Mouse (Mus musculus) liver, postnatal 0 days (tissue): Measurements from ENCODE around the gene Ppfia3. TPM values are rescaled to one million over a fixed set of nuclear protein-coding genes. Genes with fewer than 3 reads are reported as not detected.

Experiments
- ATAC-seq: fragments of 200-750 bp; cut with Nextera tagmentation; 2 replicates; pipeline ENCODE4 v1.8.0; 2017; ENCODE audit warnings: mild to moderate bottlenecking, moderate library complexity
- DNase-seq: peaks from one replicate; pipeline ENCODE4 v3.0.0-alpha.2; 2016
- H3K27ac ChIP-seq: fragments of 300-500 bp; sonication (generic); 2 replicates; pipeline ENCODE4 v1.5.1; 2014; ENCODE audit warnings: antibody characterized with exemption, moderate library complexity, mild to moderate bottlenecking, low read depth
- H3K27me3 ChIP-seq: fragments of 300-500 bp; sonication (generic); 2 replicates; pipeline ENCODE4 v1.6.1; 2014; ENCODE audit warnings: low read length, control low read depth, mixed read lengths; ENCODE audit not compliant: insufficient read depth
- H3K36me3 ChIP-seq: fragments of 300-500 bp; sonication (generic); replicated peaks from 2 replicates; pipeline ENCODE4 v1.6.1; 2014; ENCODE audit warnings: mild to moderate bottlenecking, control low read depth, low read length, moderate library complexity, mixed read lengths; ENCODE audit not compliant: insufficient read depth
- H3K4me1 ChIP-seq: fragments of 300-500 bp; sonication (generic); 2 replicates; pipeline ENCODE4 v1.6.1; 2014; ENCODE audit warnings: antibody characterized with exemption, mild to moderate bottlenecking, control low read depth; ENCODE audit not compliant: insufficient read depth
- H3K4me2 ChIP-seq: fragments of 300-500 bp; sonication (generic); 2 replicates; pipeline ENCODE4 v1.6.1; 2014; ENCODE audit warnings: low read depth, mild to moderate bottlenecking, low read length, moderate library complexity, mixed read lengths
- H3K4me3 ChIP-seq: fragments of 300-500 bp; sonication (generic); 2 replicates; pipeline ENCODE4 v1.5.1; 2014; ENCODE audit warnings: low read depth, low read length
- H3K9ac ChIP-seq: fragments of 300-500 bp; sonication (generic); replicated peaks from 2 replicates; pipeline ENCODE4 v1.6.1; 2014; ENCODE audit warnings: mild to moderate bottlenecking, moderate library complexity
- H3K9me3 ChIP-seq: fragments of 300-500 bp; sonication (generic); 2 replicates; pipeline ENCODE4 v1.6.1; 2016; ENCODE audit warnings: mild to moderate bottlenecking, control low read depth, low read length, mixed read lengths
- CTCF ChIP-seq: sonication (generic); IDR thresholded peaks from 2 replicates; pipeline ENCODE4 v1.5.1; 2016; ENCODE audit warnings: antibody characterized with exemption, low read depth
- EP300 ChIP-seq: IDR thresholded peaks from 2 replicates; pipeline ENCODE4 v1.6.1; 2016; ENCODE audit warnings: antibody characterized with exemption, low read depth, mild to moderate bottlenecking
- WGBS: fragments of 180-500 bp; shearing (Covaris S2); extraction: QIAGEN DNeasy Blood & Tissue Kit; methylation state at CpG from one replicate; pipeline ENCODE4 v1.1.7; 2014; ENCODE audit not compliant: insufficient replicate concordance; 5-methylcytosine and 5-hydroxymethylcytosine counted together
- polyA plus RNA-seq: library from polyadenylated mRNA; unstranded; fragments of >200 nt; fragmentation: Nextera tagmentation; extraction: Ambion mirVana; gene quantifications from 2 replicates; pipeline ENCODE4 v1.2.1, GENCODE M21; 2015

Ppfia3 gene
- polyA plus RNA-seq, result not detected in 2 replicates

DNA sequence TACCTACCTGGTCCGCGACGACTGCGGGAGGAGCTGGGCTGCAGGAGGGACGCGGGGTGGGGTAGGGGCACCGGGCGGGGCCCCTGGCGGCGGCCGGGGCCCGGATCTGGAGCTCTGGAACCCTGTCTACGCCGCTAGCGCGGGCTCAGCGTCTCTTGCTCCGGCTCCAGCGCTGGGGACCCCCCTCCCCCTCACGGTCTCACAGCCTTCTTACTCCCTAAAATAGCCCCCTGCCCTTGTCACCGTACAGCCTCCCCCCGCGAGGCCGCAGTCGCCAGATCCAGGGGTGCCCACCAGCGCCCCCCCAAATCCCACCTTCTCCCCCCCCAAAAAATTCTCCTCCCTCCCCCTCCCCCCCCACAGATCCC lies at the start of gene Ppfia3:
Gene Ppfia3 (minus strand): TSS at position 368 of the 368 bp plus-strand sequence.
- Histone ChIP-seq H3K4me1 (peaks cover 33% of the 10 kb centered on the region), H3K27ac (no peak within 1 kb of the TSS), H3K36me3 (no peaks in the 10 kb centered on the region), H3K4me3 (peak within 1 kb of the TSS; percentile 51), H3K4me2 (peak within 1 kb of the TSS; percentile 87), H3K27me3 (peaks cover 77% of the 10 kb centered on the region), H3K9ac (peak within 1 kb of the TSS; percentile 64), H3K9me3 (no peaks in the 10 kb centered on the region)
- under 1% methylated on average over 25 of the region's 26 CpGs for WGBS
- DNase-seq, result no peak
- no peak for TF ChIP-seq EP300
- no peak for TF ChIP-seq CTCF
- ATAC-seq, result no peak

DNA sequence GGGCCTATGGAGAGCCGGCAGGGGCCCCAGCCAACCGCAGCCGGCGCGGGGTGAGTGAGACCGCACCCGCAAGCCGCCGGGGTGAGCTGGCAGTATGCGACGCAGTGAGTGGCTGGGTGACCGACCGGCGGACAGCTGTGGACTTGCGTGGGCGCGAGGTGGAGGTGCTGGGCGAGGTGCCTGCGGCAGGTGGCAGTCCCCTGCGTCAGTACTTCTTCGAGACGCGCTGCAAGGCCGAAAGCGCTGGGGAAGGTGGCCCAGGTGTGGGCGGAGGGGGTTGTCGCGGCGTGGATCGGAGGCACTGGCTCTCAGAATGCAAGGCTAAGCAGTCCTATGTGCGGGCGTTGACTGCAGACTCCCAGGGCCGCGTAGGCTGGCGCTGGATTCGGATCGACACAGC lies 48.8 kb upstream of the Ppfia3 start:
- Histone ChIP-seq H3K4me3 (0 out of 2 replicates have a peak overlapping the region, but pooled peaks have one; percentile 6), H3K4me1 (peaks cover 16% of the 10 kb centered on the region), H3K36me3 (0 out of 2 replicates have a peak, but pooled peaks cover under 1% of the 10 kb centered on the region), H3K27me3 (peaks cover 90% of the 10 kb centered on the region), H3K9ac (no peak overlapping the region), H3K4me2 (no peak overlapping the region), H3K9me3 (no peaks in the 10 kb centered on the region), H3K27ac (no peak overlapping the region)
- TF ChIP-seq CTCF (no peak), EP300 (no peak)
- ATAC-seq (no peak), DNase-seq (no peak)
- WGBS, result 13% methylated on average over 35 of the region's 37 CpGs

DNA sequence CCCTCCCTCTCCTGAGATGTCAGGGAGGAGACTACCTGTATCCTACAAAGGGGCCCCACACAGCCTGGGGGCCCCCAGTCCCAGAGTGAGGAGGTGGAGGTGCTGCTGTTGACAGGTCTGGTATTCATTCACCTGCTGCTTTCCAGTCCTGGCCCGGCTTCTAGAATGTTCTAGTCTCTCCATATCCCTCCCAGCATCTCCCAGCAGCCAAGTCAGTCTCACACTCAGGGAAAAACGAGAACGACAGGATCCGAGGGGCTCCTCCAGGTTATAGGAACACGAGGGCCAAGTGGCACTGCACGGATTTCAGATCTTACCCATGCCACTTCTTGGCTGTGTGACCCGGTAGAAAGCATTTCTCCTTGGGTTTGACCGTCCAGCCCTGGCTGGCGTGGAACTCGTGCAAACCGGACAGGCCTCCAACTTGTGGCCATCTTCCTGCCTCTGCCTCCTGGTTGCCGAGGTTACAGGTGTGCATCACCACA lies 48.0 kb upstream of the Ppfia3 start:
- peaks cover 16% of the 10 kb centered on the region for H3K4me1 ChIP-seq
- no peak for TF ChIP-seq CTCF
- no peak for TF ChIP-seq EP300
- H3K4me2 ChIP-seq, result no peak overlapping the region
- no peak overlapping the region for H3K27ac ChIP-seq
- ATAC-seq (no peak), DNase-seq (no peak)
- no peaks in the 10 kb centered on the region for H3K9me3 ChIP-seq
- H3K4me3 ChIP-seq, result no peak overlapping the region
- no peaks in the 10 kb centered on the region for H3K36me3 ChIP-seq
- peaks cover 90% of the 10 kb centered on the region for H3K27me3 ChIP-seq
- WGBS, result 33% methylated on average over 12 of the region's 12 CpGs
- no peak overlapping the region for H3K9ac ChIP-seq

DNA sequence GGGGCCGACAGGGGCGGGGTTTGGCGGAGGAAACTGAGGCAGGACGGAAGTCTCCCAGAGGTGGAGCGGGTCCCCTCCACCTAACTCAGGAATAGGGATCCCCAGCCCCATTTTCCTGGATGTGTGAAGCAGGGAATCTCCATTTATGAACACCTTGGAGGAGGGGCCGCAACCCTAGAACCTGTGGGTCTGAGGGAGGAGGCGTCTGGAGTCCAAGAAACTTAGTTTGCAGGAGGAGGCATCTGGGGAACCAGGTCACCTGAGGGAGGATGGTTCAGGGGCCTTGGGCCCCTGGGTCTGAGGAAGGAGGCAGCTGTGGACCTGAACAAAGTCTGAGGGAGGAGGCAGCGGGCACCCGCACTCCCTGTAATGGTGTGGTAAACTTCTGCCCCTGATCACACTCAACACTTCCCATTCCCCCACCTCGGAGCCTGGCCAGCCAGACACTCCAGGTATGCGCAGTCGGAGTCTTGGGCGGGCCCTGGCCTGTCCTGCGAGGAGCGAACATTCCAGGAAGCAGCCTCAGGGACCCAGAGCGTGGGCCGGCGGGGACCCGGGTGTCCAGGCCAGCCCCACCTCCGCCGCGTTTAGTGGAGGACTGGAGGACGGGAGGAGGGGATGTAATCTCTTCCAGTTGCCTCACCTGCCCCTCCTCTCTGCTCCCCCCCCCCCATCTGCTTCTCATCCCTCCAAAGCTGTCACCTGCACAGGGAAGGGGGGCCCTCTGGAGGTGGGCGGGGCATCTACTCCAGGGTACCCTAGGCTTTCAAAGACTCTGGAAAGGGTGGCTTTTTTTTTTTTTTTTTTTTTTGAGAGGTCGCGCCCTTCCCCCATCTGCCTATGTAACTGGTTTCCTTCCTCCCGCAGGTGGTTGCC lies 47.3 kb upstream of the Ppfia3 start:
- 2% methylated on average over 26 of the region's 27 CpGs for WGBS
- ATAC-seq, result 0 out of 2 replicates have a peak, but pooled peaks have one; percentile 8
- H3K9me3 ChIP-seq, result no peaks in the 10 kb centered on the region
- DNase-seq, result peak; percentile 23
- H3K27ac ChIP-seq, result no peak overlapping the region
- peaks cover 96% of the 10 kb centered on the region for H3K27me3 ChIP-seq
- TF ChIP-seq CTCF (no peak), EP300 (no peak)
- H3K4me2 ChIP-seq, result peak overlapping the region; percentile 72
- peaks cover 16% of the 10 kb centered on the region for H3K4me1 ChIP-seq
- H3K4me3 ChIP-seq, result peak overlapping the region; percentile 48
- H3K9ac ChIP-seq, result peak overlapping the region; percentile 34
- H3K36me3 ChIP-seq, result no peaks in the 10 kb centered on the region

DNA sequence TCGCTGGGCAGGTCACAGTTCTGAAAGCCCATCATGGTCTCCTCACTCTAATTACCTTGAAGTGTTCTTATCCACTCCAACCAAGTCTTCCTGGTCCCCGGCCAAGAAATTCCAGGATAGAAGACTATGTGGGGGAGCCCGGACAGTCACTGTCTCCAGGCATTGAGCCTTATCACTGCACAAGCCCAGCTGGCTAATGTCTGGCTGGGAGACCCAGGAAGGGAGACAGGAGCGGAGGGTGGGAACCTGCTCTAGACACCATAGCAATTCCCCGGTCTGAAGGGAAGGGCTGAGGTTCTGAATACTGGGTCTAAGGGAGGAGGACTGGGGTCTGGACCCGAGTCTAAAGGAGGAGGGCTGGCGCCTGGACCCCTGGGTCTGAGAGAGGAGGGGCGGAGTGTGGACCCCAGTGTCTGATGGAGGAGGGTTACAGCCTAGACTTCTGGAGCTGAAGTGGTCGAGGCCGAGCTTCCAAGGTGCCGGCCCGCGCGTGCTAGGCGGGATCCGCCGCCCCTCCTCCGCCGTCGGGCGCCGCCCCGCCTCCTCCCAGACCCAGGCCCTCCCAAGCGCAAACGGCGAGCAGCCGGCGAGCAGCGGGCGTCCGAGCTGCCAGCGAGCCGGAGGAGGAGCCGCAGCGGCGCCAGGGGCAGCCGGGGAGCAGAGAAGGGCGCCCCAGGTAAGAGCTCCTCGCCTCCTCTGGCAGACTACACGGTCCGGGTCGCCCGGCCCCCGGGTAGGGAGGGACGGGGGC lies 46.5 kb upstream of the Ppfia3 start, which contains the start of gene Ntf5:
Gene Ntf5 (plus strand): TSS at position 583 of the 751 bp plus-strand sequence.
- H3K9ac ChIP-seq, result peak within 1 kb of the TSS; percentile 34

DNA sequence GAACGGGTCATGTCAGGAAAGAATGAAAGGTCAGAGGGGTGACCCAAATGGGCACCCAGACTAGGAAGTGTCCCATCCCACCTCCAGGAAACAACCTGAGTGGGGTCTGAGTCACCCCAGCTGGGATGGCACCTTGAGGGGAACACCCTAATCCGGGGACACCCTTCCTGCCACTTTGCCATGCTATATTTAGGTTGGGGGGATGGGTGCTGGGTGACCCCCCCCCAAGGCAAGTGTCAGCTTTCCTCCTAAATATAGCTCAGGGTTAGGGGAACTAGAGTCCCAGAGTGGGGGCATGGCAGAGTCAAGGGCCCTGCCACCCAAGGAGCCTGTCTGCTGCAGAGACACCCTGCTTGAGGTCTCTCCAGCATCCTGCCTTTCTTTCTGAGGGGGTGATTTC lies 45.6 kb upstream of the Ppfia3 start:
- H3K4me3 ChIP-seq, result no peak overlapping the region

More for the DNA sequence above, 46.5 kb upstream of the Ppfia3 start, which contains the start of gene Ntf5:
- 3% methylated on average over 32 of the region's 45 CpGs for WGBS
- H3K27ac ChIP-seq, result no peak within 1 kb of the TSS
- no peaks in the 10 kb centered on the region for H3K36me3 ChIP-seq
- DNase-seq (no peak), ATAC-seq (peak; percentile 38; the same call in 1 of the 2 replicates)
- peak within 1 kb of the TSS; percentile 72 for H3K4me2 ChIP-seq
- TF ChIP-seq CTCF (no peak), EP300 (no peak)
- peaks cover 96% of the 10 kb centered on the region for H3K27me3 ChIP-seq
- H3K9me3 ChIP-seq, result no peaks in the 10 kb centered on the region
- peaks cover 16% of the 10 kb centered on the region for H3K4me1 ChIP-seq
- H3K4me3 ChIP-seq, result peak within 1 kb of the TSS; percentile 48

More for the DNA sequence above, 45.6 kb upstream of the Ppfia3 start:
- no peak overlapping the region for H3K9ac ChIP-seq
- DNase-seq, result no peak
- no peaks in the 10 kb centered on the region for H3K9me3 ChIP-seq
- 56% methylated on average over 2 of the region's 2 CpGs for WGBS
- no peak overlapping the region for H3K4me2 ChIP-seq
- no peak for TF ChIP-seq CTCF
- no peak for TF ChIP-seq EP300
- H3K27me3 ChIP-seq, result peaks cover 97% of the 10 kb centered on the region
- no peak for ATAC-seq
- H3K27ac ChIP-seq, result no peak overlapping the region
- H3K36me3 ChIP-seq, result no peaks in the 10 kb centered on the region
- peaks cover 16% of the 10 kb centered on the region for H3K4me1 ChIP-seq
